Mouse (Mus musculus): Measurements from ENCODE around the gene Sumo1. TPM values are rescaled to one million over a fixed set of nuclear protein-coding genes. Genes with fewer than 3 reads are reported as not detected.

The Sumo1 gene
- polyA plus RNA-seq, 1 experiment from 2014 or later = 359 TPM

DNA sequence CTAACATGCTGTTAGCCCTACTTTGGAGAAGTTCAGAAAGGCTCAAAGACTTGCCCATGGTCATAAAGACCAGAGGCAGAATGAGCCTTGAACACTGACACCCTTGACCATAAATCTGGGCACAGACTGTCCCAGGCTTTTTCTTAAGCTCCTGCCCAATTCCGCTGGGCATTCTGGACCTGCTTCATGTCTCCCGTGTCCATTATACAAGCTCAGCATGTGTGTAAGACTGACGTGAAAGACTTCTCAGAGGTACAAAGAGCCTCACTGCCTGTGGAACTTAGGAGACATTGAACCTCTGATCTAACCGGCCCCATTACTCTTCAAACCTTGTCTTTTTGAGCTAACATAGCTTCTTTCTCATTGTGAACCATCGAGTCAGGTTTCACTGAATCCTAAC, 132.3 kb downstream of the Sumo1 start:
- no peak for ATAC-seq (ENCODE audit: low FRiP score)
- WGBS = 89% methylated on average over 5 of the region's 5 CpGs
- H3K4me2 ChIP-seq (replicated peaks) = no peak overlapping the region

More for the DNA sequence above, 132.3 kb downstream of the Sumo1 start:
- H3K4me3 ChIP-seq (replicated peaks; ENCODE audit: low read length) = no peak overlapping the region
- no peak overlapping the region for H3K27ac ChIP-seq
- no peaks in the 10 kb centered on the region for H3K9me3 ChIP-seq (ENCODE audit: control insufficient read depth, low read length)
- H3K9ac ChIP-seq = no peak overlapping the region
- no peaks in the 10 kb centered on the region for H3K27me3 ChIP-seq (ENCODE audit: control insufficient read depth, insufficient read depth, low read length)
- H3K4me1 ChIP-seq (replicated peaks; ENCODE audit: control insufficient read depth, insufficient read depth, low read length) = peaks cover 8% of the 10 kb centered on the region; the same call in 1 of the 2 replicates
- DNase-seq (ENCODE audit: low spot score) = no peak
- no peaks in the 10 kb centered on the region for H3K36me3 ChIP-seq (replicated peaks; ENCODE audit: control insufficient read depth, insufficient read depth)

Other genes starting within 250 kb of the Sumo1 start
- 3.8 and 4.4 TPM in 2 replicates for gene Fzd7, start 188.4 kb downstream of the Sumo1 start, polyA plus RNA-seq (2014; fragmentation: Nextera tagmentation; extraction: Ambion mirVana)
- 7.1 and 10.6 TPM in 2 replicates for gene Gm973, start 154.6 kb downstream of the Sumo1 start, polyA plus RNA-seq (2014; fragmentation: Nextera tagmentation; extraction: Ambion mirVana)
- 127 and 138 TPM in 2 replicates for gene Nop58, start 14.1 kb upstream of the Sumo1 start, polyA plus RNA-seq (2014; fragmentation: Nextera tagmentation; extraction: Ambion mirVana)
- 18.4 and 18.9 TPM in 2 replicates for gene Bmpr2, start 92.6 kb upstream of the Sumo1 start, polyA plus RNA-seq (2014; fragmentation: Nextera tagmentation; extraction: Ambion mirVana)
- 58.6 and 63.3 TPM in 2 replicates for gene Fam117b, start 242.2 kb upstream of the Sumo1 start, polyA plus RNA-seq (2014; fragmentation: Nextera tagmentation; extraction: Ambion mirVana)